Comparison of ENCODE assay signal across 7 mouse cellular contexts in genomic region chr12:84192741-84193641, GRCm38 (mm10). TPM values are rescaled to one million over a fixed set of nuclear protein-coding genes. Genes with fewer than 3 reads are reported as not detected.
DNase-seq lines count a peak whose midpoint lies in the region.

No protein-coding gene starts in this region.

- H3K4me1 ChIP-seq in erythroblast, embryonic 14.5 days (ENCODE audit: control insufficient read depth), result peaks cover 89% of the 10 kb centered on the region

- no peaks in the 10 kb centered on the region for H3K27me3 ChIP-seq in erythroblast, embryonic 14.5 days (ENCODE audit: control insufficient read depth)

- intact Hi-C loops in heart, postnatal 14 days (cut with DNase I), result loop anchor here (1.0 kb wide), 1 partner anchor 18 kb away; no protein-coding TSS in a partner anchor

- DNase-seq in Muller cell, postnatal 12 days (ENCODE audit: inconsistent ontology term), result peak; percentile 83
- peak; percentile 73 for DNase-seq in brain, adult 2 months (ENCODE audit: low read depth, low spot score)
- peak; percentile 70 to 81 for DNase-seq in heart, postnatal 14 days
- DNase-seq in layer of hippocampus, postnatal 25 days (ENCODE audit: extremely low spot score in 1 of 2, low spot score in 1 of 2), result peak; percentile 48 to 50
- peak; percentile 85 for DNase-seq in lung, postnatal 4 days
- peak; percentile 80 to 82 for DNase-seq in right cerebral cortex, postnatal 10 days (ENCODE audit: low spot score in 2 of 2)

- H3K9me3 ChIP-seq in erythroblast, embryonic 14.5 days (ENCODE audit: control insufficient read depth, low read length), result no peaks in the 10 kb centered on the region

- peaks cover 53% of the 10 kb centered on the region for H3K36me3 ChIP-seq in erythroblast, embryonic 14.5 days (ENCODE audit: control insufficient read depth)

- peak overlapping the region; percentile 88 for H3K4me3 ChIP-seq in erythroblast, embryonic 14.5 days (replicated peaks)

RNA-seq across cellular contexts. Expression of gene Elmsan1, which starts 25.7 kb away (rescaled TPM):
- 2.1 and 2.8 TPM in 2 replicates for polyA plus RNA-seq in erythroblast, embryonic 14.5 days (2012)
- total RNA-seq in heart, postnatal 14 days (2021), result 10 to 100 TPM; 15.7 to 16.9 TPM
- 10 to 100 TPM; 21.0 to 21.7 TPM for total RNA-seq in layer of hippocampus, postnatal 25 days (2021)

RNA-seq across cellular contexts. Expression of gene Pnma1, which starts 44.7 kb away (rescaled TPM):
- polyA plus RNA-seq in erythroblast, embryonic 14.5 days (2012), result 0.02 and 0.03 TPM in 2 replicates
- total RNA-seq in heart, postnatal 14 days (2021), result under 1 TPM; 0.17 to 0.31 TPM
- 1 to 10 TPM; 3.8 to 4.5 TPM for total RNA-seq in layer of hippocampus, postnatal 25 days (2021)

Comparison
In these comparisons a context has a peak if more than half of its experiments do, and no peak if none do; other contexts are left out.
1. Peak in every context shown above with its lines: DNase-seq and H3K4me3 ChIP-seq.